Mouse (Mus musculus): ENCODE measurements at regions not wholly inside any gene's neighbourhood (a gene's known extent, or its start where the extent isn't known, plus 50 kb on each side); places are given as distances from the start of the nearest gene placed in this dataset.
A peak's percentile ranks its signal among the peaks of the same experiment; 100 is the strongest.

DNA sequence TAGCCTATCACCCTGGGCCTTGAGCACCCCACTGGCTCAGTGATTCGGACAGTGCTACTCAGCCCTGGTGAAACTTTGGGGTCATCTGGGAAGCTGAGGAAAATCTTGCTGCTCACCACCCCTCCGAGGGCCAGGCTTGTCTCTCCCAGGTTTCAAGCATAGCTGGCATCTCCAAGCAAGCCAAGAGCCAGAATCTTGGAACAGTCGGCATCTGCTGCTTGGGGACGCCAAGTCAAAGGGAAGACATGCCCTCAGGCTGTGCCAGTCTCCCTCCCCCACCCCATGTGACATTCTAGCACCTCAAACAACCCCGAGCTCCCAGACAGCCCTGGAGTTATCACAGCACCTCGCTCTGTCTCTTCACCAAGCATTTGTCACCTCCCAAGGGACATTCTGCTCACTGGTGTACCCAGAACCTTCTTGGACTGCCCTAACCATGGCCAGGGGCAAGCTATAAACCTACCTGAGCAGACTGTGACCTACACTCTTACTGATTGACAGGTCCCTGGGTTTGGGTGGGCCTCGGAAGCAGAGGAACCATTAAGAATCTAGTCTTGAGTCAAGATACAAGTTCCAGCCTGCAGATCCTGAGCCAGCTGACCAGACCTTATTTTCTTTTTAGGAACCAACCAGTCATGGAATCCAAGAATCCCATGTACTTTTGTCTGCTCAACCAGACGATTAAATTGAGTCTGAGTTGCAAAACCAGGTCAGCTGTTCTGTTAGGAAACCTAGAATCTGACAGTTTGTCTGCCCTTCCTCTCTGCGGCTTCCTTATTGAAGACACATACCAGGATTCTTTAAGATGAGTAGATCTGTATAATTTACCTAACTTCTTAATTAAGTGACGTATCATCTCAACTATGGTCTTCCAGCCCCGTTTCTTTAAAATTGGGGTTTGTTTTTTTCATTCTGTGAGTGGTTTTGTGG is 83.0 kb upstream of the Otos start:
- DNase-seq: no peak

DNA sequence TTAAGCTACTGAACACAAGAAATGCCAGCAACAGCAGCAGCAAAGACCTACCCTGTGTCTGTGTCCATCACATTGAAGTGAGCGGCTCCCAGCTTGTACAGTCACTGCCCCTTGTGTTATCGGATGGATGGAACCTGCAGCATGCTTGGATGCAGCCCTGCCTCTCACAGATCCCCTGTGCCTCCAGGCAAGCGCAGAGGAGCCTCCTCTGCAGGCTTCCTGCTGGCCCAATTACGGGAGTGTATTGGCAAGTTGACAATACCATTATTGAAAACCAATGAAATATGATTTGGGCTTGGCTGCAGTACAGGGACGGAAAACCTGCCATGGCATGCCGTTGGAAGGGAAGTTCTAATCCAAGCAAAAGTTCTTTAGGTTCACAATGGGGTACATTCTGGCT is 81.9 kb upstream of the Otos start:
- DNase-seq: peak in 1 of 2 experiments; percentile 22

DNA sequence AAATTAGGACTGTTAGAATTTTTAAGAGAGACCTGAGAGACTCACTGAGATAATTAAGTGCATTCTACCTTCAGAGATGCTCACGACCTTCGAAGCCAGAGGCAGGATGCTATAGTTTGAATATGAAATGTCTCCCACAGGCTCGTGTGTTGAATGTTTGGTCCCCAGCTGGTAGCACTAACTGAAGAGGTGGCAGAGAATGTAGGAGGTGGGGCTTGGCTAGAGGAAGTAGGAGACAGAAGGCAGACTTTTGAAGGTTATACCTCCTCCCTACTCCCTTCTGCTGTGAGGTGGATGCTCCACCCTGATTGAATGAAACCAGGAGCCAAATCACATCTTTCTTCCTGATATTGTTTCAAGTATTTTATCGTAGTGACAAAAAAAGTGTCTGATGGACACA is 79.3 kb upstream of the Otos start:
- DNase-seq: no peak

DNA sequence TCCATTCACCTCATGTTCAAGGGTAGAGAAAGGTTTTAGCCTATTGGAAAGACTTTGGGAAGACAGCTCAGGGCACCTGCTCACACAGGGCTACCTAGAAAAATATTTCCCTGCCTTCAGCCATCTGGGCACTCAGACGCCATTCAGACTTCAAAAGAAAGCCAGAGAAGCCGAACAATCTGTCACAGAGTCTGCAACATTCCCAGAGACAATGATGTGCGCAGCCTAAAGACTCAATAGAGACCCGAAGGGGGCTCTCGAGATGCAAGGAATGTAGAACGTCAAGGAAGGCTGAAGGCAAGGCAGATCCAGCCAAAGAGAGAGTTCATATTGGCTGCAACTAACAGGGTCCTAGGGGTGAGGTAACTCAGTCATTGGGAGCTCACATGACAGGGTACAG is 78.7 kb upstream of the Otos start:
- DNase-seq: no peak

DNA sequence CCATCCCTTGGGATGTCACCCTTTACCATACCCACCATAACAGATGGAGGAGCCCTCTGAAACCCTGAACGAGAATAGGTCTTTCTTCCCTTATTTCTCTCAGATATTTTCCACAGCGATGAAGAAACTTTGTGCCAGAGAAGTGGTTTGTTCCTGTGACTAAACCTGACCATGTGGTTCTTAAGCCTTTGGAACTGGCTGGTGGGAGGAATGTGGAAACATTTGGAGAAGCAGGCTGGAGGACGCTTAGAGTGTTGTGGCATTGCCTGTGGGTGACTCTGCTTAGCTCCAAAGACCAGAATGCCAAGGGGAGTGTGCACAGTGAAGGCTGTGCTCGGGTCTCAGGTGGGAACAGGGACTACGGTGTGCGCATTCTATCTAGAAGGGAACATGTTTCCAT is 77.7 kb upstream of the Otos start:
- DNase-seq: no peak

DNA sequence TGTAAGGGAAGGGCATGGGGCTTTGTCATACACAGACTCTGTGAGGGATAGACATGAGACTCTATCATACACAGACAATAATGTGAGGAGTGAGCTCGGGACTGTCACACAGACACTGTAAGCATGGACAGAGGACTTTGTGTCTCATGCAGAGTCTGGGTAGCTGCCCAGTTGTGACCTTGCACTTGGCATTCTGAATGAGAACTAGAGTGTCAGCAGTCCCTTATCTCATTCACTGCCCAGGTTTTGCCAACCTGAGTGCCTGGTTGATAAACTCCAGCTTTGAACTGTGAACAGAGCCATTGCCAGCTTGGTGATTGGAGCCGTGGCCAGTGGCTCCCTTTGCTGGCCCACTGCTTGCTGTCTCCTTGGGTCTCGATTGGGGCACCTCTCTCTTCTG is 75.5 kb upstream of the Otos start:
- DNase-seq: no peak

DNA sequence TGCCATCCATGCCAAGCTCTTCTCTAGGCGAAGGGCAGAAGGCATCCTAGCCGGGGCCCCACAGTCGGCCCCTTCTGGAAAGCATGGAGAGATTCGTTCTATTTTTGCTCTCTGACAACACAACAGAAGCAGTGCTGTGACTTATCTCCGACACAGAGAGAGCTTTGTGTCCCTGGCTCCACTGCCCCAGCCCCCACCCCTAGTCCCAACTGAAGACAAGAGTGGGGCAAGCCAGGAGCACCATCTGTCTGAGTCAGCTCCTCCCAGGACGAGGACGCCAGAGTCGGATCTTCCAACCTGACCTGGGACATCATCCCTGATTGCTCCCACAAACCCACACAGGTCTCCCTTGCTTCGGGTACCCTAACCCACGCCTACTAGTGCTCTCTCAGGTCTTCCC is 71.9 kb upstream of the Otos start:
- DNase-seq: peak in 1 of 2 experiments; percentile 38

DNA sequence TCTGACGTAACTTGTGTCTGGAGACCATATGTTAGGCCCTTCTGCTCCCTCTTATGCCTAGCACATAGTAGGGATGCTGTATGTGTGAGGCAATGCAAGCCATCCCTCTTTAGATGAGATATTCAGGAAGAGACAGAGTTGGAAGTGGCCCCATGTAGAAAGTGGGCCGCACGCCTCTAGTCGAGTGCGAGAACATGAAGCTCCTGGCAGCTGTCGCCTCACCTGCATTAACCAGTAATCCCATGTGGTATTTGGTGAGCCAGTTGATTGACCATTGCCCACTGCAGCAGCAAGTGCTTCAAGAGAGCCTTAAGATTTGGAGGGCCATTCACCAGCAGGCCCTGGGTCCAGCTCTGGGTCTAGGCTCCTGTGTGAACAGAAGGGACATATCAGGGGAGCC is 71.2 kb upstream of the Otos start:
- no peak for DNase-seq

DNA sequence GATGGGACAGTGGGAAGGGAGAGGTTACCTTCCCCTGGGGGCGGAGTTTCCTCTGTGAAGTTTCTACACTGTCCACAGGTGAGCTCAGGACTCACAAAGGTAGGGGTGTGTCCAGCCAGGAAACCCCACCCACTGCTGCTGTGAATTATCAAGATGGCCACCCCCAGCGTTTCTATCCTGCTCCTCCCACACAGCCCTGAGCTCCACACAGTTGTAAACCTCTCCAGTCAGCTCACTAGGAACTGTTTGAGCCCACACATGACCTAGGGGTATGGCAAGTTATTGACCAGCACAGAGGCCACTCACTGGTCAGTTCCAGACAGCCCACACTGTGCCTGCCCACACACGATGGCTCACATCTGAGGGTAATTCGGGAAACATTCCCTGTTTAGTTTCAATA is 69.5 kb upstream of the Otos start:
- no peak for DNase-seq

DNA sequence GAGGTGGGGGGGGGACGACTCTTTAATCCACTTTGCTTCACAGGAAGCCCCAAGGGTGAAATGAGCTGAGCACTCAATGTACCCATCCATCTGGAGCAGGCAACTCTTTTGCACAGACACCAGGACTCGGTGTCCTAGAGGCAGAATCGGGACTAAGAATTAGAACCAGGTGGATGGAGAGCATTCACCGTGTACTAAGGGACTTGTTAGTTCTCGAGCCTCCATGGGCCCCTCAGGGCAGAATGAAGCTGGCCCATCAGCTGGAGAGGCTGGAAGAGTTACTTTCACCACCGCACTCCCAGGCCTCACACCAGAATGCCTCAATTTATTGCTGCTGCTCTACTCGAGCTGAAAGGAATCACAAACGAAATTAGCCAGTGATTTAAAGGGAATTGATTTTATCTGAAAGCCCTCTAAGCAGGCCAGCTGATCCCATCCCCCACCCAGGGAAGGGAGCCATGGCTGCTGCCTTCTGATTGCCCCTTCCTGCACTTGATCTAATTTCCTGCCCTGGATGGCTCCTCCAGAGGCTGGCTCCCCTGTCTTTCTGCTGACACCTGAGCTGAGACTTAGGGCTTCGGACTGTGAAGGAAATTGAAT is 66.2 kb upstream of the Otos start:
- no peak for DNase-seq

DNA sequence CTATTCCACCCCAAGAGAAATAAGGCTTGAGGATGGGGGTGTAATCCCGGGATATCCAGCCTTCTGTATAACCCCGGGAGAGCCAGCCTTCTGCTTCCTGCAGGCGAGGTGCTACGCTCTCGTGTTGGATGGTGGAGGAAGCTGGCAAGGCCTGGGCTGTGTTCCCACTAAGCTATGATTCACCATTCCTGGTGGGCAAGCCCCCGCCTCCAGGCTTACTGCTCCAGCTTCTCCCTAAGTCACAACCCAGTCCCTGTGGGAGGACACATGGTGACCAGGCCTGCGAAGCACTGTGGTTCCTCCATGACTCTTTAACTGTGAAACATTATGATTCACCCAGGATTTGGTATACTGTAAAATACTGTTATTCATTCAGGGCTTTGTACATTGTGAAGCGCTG is 63.7 kb upstream of the Otos start:
- no peak for DNase-seq

DNA sequence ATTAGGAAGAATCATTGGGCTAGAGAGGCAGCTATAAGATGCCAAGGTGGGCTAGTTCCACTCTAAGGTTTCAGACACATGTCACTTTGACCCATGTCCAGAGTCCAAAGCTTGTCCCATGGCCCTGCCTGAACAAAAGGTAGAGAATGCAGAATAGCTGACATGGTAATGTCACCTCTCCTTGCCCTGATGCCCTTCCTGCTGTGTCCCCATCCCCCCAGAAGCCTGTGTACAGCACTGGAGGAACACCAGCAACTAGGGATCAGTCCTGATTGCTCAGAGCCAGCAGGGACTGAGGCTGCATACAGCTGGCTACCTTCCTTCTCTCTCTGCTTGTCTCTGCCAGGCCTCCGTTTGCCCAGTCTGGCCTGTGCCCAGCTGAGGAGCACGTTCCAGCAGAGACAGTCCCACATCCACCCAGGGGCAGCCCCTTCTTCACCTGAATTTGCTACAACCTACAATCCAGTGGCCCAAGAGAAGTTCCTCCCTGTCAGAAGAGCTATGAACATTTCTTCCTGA is 61.7 kb upstream of the Otos start:
- no peak for DNase-seq

DNA sequence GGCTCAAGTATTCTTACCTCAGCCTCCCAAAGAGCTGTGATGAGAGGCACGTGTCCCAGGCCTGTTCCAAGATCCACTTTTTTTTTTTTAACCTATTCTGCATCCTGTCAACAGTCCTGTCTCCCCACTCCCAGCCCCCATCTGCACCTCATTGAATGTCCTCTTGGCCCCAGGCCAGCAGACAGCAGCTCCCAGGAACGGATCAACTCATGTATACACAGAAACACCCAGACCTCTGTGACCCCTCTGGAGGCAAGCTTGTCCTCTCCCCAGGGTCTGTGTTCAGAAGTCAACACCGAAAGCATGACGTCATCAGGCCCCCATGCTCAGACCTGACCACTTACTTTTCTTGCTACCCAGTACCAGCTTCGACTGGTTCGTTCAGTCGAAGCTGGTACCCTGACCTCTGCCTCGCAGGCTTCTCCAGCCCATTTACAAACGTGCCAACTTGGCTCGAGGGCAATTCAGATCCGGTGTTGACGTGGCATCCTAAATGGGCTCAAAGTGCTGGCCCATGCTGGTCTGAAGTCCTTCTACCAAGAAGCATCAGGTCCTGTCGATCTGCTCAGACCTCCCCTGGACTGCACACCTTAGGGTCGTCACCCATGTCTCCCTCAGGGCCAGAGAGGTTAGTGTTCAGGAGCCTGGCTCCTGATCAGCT is 60.7 kb upstream of the Otos start:
- DNase-seq: no peak

DNA sequence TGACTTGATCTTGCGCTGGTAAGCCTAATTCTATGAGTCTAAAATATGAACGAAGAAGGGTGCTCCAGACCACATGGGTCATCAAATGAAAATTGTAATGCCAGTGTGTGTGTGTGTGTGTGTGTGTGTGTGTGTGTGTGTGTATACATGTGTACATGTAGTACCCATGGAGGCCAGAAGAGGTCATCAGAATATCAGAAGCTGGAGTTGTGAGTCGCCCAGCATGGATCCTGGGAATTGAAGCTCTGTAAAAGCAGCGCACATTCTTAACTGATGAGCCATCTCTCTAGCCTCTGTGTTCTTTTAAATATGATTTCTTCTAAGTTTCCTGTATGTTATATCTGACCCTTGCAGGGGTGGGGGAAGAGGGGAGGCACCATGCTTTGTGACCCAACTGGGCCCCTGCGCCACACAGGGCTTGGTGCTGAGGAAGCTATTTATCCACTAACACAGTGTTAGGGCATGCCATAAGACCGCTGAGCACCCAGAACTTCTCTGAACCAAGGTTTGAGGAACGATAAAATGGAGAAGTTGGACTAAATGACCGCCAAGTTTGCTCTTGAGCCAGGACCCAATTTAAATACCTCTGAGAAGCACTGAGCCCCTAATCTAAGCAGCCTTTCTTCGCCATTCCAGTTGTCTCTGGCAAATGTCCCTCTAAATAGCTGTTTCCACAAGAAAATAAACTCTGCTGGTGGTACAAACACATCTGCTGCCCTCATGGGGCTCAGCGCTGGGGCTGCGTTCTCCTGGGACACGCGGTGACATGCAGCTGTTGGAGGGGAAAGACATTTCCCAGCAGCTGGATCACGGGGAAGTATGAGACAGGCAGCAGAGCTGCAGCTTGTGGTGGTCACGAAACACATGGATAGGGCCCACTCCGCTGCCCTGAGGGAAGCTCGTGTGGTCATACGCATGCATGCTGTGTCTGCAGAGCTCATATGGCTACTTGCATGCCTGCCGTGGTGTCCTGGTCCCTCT is 59.6 kb upstream of the Otos start:
- no peak for DNase-seq

DNA sequence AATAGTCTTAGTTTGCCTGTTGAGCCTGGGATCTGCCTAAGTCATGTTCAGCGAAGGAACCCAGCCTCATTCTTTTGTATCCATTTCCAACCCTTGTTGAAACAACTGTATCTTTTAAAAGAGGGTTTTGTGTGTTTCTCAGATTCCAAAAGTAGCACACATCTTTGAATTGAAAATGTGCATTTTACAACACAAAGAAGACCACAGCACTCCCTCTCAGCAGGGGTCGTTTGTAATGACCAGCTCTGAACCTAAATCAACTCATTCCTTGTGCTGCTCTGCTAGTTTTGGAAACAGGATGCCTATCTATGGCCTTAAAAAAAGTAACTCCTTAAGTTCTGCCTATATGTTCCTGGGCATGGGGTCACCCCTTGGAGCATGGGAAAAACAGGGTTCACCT is 58.8 kb upstream of the Otos start:
- no peak for DNase-seq

DNA sequence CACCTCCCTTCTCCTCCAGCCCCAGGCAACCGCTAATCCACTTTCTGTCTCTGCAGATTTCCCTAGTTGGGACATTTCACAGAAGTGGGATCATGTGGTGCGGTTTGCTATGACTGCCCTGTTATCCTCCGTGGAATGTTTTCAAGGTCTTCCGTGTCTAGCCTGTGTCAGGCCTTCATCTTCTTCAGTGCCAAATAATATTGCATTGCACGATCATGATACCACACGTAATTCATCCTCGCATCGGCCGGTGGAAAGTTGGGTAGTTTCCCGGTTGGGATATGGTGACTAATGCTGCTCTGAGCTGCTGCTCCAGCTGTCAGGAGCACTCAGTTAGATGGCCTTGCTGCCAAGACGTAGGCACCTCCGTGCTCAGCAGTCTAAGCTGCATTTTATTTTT is 55.3 kb upstream of the Otos start:
- no peak for DNase-seq

DNA sequence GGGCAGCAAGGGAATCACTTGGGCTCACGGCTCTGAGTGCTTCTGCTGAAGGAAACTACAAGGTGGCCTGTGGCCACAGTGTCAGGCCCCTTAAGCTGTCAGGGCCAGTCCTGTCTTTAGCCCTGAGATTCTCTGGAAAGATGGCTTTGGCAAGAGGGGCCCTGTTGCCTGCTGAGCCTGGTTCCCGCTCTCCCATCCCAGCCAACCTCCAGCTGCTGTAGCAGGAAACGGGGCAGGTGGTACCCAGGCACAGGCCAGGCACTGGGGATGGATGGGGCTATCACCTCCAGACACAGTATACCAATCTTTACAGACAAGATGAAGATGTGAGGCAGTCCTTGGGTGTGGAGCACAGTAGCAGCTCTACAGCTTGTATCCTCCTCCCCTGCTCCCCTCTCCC is 54.6 kb upstream of the Otos start:
- DNase-seq: no peak

DNA sequence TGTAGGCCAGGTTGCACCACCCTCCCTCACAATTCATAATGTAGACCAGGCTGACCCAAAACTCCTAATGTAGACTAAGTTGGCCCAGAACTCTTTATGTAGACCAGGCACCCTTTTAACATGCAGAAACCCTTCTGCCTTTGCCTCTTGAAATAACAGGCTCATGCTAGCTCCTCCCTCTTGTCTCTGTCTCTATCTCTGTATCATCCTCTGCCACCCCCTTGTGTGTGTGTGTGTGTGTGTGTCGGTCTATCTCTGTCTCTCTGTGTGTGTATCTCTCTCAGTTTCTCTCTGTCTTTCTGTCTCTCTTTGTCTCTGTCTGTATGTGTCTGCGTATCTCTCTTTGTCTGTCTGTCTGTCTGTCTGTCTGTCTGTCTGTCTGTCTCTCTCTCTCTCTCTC is 51.5 kb upstream of the Otos start:
- DNase-seq: no peak

DNA sequence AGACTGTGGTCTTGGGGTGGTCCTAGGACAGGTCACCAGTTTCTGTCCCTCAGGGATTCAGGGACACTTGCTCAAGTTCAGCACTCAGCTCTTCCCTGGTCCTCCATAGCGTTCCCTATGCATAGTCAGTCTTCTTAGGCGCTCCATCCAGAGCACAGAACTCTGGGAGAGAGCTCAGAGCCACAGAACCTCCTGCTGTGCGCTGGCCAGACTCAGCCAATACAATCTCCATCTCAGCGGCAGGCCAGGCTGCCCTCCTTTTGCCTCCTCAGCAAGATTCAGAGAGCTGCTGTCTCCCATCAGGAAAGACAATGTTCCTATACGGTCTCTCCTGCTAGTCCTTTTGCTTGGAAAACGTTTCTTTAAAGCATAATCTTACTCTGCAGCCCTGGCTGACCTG is 51.1 kb upstream of the Otos start:
- peak; percentile 79 to 83 for DNase-seq

DNA sequence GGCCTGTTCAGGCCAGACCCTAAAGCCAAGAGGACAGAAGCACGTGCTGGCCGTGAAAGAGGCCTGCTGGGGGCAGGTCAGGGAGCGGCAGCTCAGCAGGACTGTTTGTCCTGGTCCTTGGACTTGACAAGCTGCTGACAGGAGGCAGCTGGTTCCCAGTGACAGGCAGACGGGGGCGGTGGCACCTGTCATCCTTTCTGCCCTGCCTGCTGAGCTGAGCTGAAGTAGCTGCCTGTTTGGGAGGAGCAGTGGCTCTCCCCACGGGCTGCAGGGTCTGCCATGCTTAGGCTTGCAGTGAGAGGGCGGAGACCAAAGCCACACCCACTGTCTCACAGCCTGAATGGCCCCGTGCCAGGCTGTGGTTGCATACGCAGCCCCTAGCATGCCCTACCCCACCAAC is 50.4 kb upstream of the Otos start:
- peak; percentile 65 to 69 for DNase-seq

DNA sequence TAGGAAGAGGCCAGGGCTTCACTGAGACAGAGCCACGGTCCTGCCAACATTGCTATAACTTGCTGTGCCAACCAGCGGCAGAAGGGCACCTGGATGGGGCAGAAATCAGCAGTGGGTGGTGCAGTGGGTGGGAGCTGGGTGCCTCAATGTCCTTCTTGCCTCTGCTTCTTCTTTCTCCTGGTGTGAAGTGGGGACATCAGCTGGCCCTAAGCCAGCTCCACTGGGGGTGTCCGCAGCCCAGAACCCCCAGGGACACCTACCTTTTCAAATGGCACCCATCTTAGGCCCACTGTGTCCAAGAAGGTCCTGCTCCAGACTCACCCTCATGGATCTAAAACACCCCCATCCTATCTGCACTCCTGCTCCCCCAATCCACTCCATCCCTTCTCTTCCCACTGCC is 49.9 kb upstream of the Otos start:
- no peak for DNase-seq
